Mouse (Mus musculus): ENCODE measurements at regions not wholly inside any gene's neighbourhood (a gene's known extent, or its start where the extent isn't known, plus 50 kb on each side); places are given as distances from the start of the nearest gene placed in this dataset.

GRCm38 (mm10) chrX:163302697-163303096 lies 246.8 kb downstream of the Grpr start:
- Histone ChIP-seq H3K4me1 (replicated peaks) (no peaks in the 10 kb centered on the region), H3K36me3 (no peaks in the 10 kb centered on the region), H3K9me3 (no peaks in the 10 kb centered on the region), H3K27ac (no peak overlapping the region), H3K27me3 (peaks cover 22% of the 10 kb centered on the region), H3K4me2 (no peak overlapping the region), H3K4me3 (replicated peaks) (no peak overlapping the region), H3K9ac (replicated peaks) (no peak overlapping the region)
- ATAC-seq (ENCODE audit: insufficient number of reproducible peaks, insufficient read depth, low FRiP score, low TSS enrichment, low read depth) = no peak
- 81% methylated on average over 4 of the region's 4 CpGs for WGBS

- Histone ChIP-seq H3K36me3 (no peaks in the 10 kb centered on the region), H3K4me1 (replicated peaks) (no peaks in the 10 kb centered on the region), H3K27me3 (peaks cover 22% of the 10 kb centered on the region), H3K4me3 (replicated peaks) (no peak overlapping the region), H3K27ac (no peak overlapping the region), H3K9me3 (no peaks in the 10 kb centered on the region), H3K9ac (replicated peaks) (no peak overlapping the region), H3K4me2 (no peak overlapping the region)
- 81% methylated on average over 6 of the region's 6 CpGs for WGBS
- ATAC-seq (ENCODE audit: insufficient number of reproducible peaks, insufficient read depth, low FRiP score, low TSS enrichment, low read depth) = no peak
Observed at GRCm38 (mm10) chrX:163301045-163301444, 248.4 kb downstream of the Grpr start.

GRCm38 (mm10) chrX:163296956-163297628 lies 252.4 kb downstream of the Grpr start:
- WGBS = 37% methylated on average over 8 of the region's 8 CpGs
- H3K9me3 ChIP-seq = no peaks in the 10 kb centered on the region
- peak; percentile 66; the same call in 1 of the 2 replicates for ATAC-seq (ENCODE audit: insufficient number of reproducible peaks, insufficient read depth, low FRiP score, low TSS enrichment, low read depth)
- peaks cover 32% of the 10 kb centered on the region for H3K27me3 ChIP-seq
- H3K4me1 ChIP-seq (replicated peaks) = no peaks in the 10 kb centered on the region
- H3K9ac ChIP-seq (replicated peaks) = no peak overlapping the region
- H3K36me3 ChIP-seq = no peaks in the 10 kb centered on the region
- no peak overlapping the region for H3K4me3 ChIP-seq (replicated peaks)
- H3K27ac ChIP-seq = no peak overlapping the region
- no peak overlapping the region for H3K4me2 ChIP-seq

GRCm38 (mm10) chrX:163261248-163261647 lies 288.2 kb downstream of the Grpr start:
- ATAC-seq (ENCODE audit: insufficient number of reproducible peaks, insufficient read depth, low FRiP score, low TSS enrichment, low read depth) = no peak

GRCm38 (mm10) chrX:163253048-163253447 lies 288.6 kb upstream of the S100g start:
- 42% methylated on average over 2 of the region's 2 CpGs for WGBS
- ATAC-seq (ENCODE audit: insufficient number of reproducible peaks, insufficient read depth, low FRiP score, low TSS enrichment, low read depth) = no peak
- H3K27me3 ChIP-seq = peaks cover 23% of the 10 kb centered on the region

More at GRCm38 (mm10) chrX:163261248-163261647, 288.2 kb downstream of the Grpr start:
- H3K27ac ChIP-seq = no peak overlapping the region
- H3K4me1 ChIP-seq (replicated peaks) = no peaks in the 10 kb centered on the region
- no peak overlapping the region for H3K4me2 ChIP-seq
- no peak overlapping the region for H3K9ac ChIP-seq (replicated peaks)
- 92% methylated on average over 2 of the region's 2 CpGs for WGBS
- no peak overlapping the region for H3K4me3 ChIP-seq (replicated peaks)
- H3K9me3 ChIP-seq = no peaks in the 10 kb centered on the region
- H3K27me3 ChIP-seq = peaks cover 11% of the 10 kb centered on the region
- no peaks in the 10 kb centered on the region for H3K36me3 ChIP-seq

GRCm38 (mm10) chrX:163205260-163205659 lies 240.9 kb upstream of the S100g start:
- H3K27me3 ChIP-seq = peaks cover 8% of the 10 kb centered on the region; the same call in 1 of the 2 replicates
- WGBS = 88% methylated on average over 2 of the region's 2 CpGs
- H3K4me1 ChIP-seq (replicated peaks) = no peaks in the 10 kb centered on the region
- no peak for ATAC-seq (ENCODE audit: insufficient number of reproducible peaks, insufficient read depth, low FRiP score, low TSS enrichment, low read depth)
- no peak overlapping the region for H3K9ac ChIP-seq (replicated peaks)
- no peaks in the 10 kb centered on the region for H3K36me3 ChIP-seq
- H3K9me3 ChIP-seq = no peaks in the 10 kb centered on the region
- no peak overlapping the region for H3K4me2 ChIP-seq
- no peak overlapping the region for H3K4me3 ChIP-seq (replicated peaks)
- H3K27ac ChIP-seq = no peak overlapping the region

More at GRCm38 (mm10) chrX:163253048-163253447, 288.6 kb upstream of the S100g start:
- H3K9ac ChIP-seq (replicated peaks) = no peak overlapping the region
- H3K36me3 ChIP-seq = no peaks in the 10 kb centered on the region
- H3K4me3 ChIP-seq (replicated peaks) = no peak overlapping the region
- H3K9me3 ChIP-seq = no peaks in the 10 kb centered on the region
- H3K4me1 ChIP-seq (replicated peaks) = no peaks in the 10 kb centered on the region
- H3K4me2 ChIP-seq = no peak overlapping the region
- H3K27ac ChIP-seq = no peak overlapping the region

- Histone ChIP-seq H3K4me3 (replicated peaks) (no peak overlapping the region), H3K36me3 (no peaks in the 10 kb centered on the region), H3K27me3 (peaks cover 12% of the 10 kb centered on the region), H3K4me1 (replicated peaks) (no peaks in the 10 kb centered on the region), H3K27ac (no peak overlapping the region), H3K9ac (replicated peaks) (no peak overlapping the region), H3K4me2 (no peak overlapping the region), H3K9me3 (no peaks in the 10 kb centered on the region)
- 94% methylated on average over 1 of the region's 1 CpGs for WGBS
- ATAC-seq (ENCODE audit: insufficient number of reproducible peaks, insufficient read depth, low FRiP score, low TSS enrichment, low read depth) = no peak
Observed at GRCm38 (mm10) chrX:163203446-163203845, 239.0 kb upstream of the S100g start.

GRCm38 (mm10) chrX:163181588-163181987 lies 217.2 kb upstream of the S100g start:
- H3K4me3 ChIP-seq (replicated peaks) = no peak overlapping the region
- ATAC-seq (ENCODE audit: insufficient number of reproducible peaks, insufficient read depth, low FRiP score, low TSS enrichment, low read depth) = no peak
- 95% methylated on average over 3 of the region's 3 CpGs for WGBS

GRCm38 (mm10) chrX:163164810-163165209 lies 200.4 kb upstream of the S100g start:
- Histone ChIP-seq H3K27me3 (peaks cover 8% of the 10 kb centered on the region; the same call in 1 of the 2 replicates), H3K9ac (replicated peaks) (no peak overlapping the region), H3K4me3 (replicated peaks) (no peak overlapping the region), H3K36me3 (no peaks in the 10 kb centered on the region), H3K4me1 (replicated peaks) (no peaks in the 10 kb centered on the region), H3K4me2 (no peak overlapping the region), H3K9me3 (0 out of 2 replicates have a peak, but pooled peaks cover 5% of the 10 kb centered on the region), H3K27ac (no peak overlapping the region)
- no peak for ATAC-seq (ENCODE audit: insufficient number of reproducible peaks, insufficient read depth, low FRiP score, low TSS enrichment, low read depth)
- WGBS = 90% methylated on average over 2 of the region's 2 CpGs

More at GRCm38 (mm10) chrX:163181588-163181987, 217.2 kb upstream of the S100g start:
- no peaks in the 10 kb centered on the region for H3K4me1 ChIP-seq (replicated peaks)
- H3K9ac ChIP-seq (replicated peaks) = no peak overlapping the region
- H3K36me3 ChIP-seq = no peaks in the 10 kb centered on the region
- no peak overlapping the region for H3K27ac ChIP-seq
- no peak overlapping the region for H3K4me2 ChIP-seq
- H3K27me3 ChIP-seq = peaks cover 3% of the 10 kb centered on the region
- H3K9me3 ChIP-seq = no peaks in the 10 kb centered on the region

- H3K4me3 ChIP-seq (replicated peaks) = no peak overlapping the region
- H3K4me1 ChIP-seq (replicated peaks) = no peaks in the 10 kb centered on the region
- H3K27me3 ChIP-seq = peaks cover 27% of the 10 kb centered on the region
- H3K4me2 ChIP-seq = no peak overlapping the region
- H3K36me3 ChIP-seq = no peaks in the 10 kb centered on the region
- ATAC-seq (ENCODE audit: insufficient number of reproducible peaks, insufficient read depth, low FRiP score, low TSS enrichment, low read depth) = no peak
- WGBS = 70% methylated on average over 5 of the region's 5 CpGs
- no peak overlapping the region for H3K27ac ChIP-seq
- no peak overlapping the region for H3K9ac ChIP-seq (replicated peaks)
- H3K9me3 ChIP-seq = no peaks in the 10 kb centered on the region
Observed at GRCm38 (mm10) chrX:163155251-163155650, 190.9 kb upstream of the S100g start.

GRCm38 (mm10) chrX:163151970-163152369 lies 187.6 kb upstream of the S100g start:
- no peaks in the 10 kb centered on the region for H3K36me3 ChIP-seq
- H3K9ac ChIP-seq (replicated peaks) = no peak overlapping the region
- ATAC-seq (ENCODE audit: insufficient number of reproducible peaks, insufficient read depth, low FRiP score, low TSS enrichment, low read depth) = no peak
- H3K4me2 ChIP-seq = no peak overlapping the region
- peaks cover 17% of the 10 kb centered on the region; the same call in 1 of the 2 replicates for H3K27me3 ChIP-seq
- no peak overlapping the region for H3K4me3 ChIP-seq (replicated peaks)
- H3K4me1 ChIP-seq (replicated peaks) = no peaks in the 10 kb centered on the region
- no peak overlapping the region for H3K27ac ChIP-seq
- no peaks in the 10 kb centered on the region for H3K9me3 ChIP-seq
- WGBS = 58% methylated on average over 2 of the region's 2 CpGs

- no peaks in the 10 kb centered on the region for H3K27me3 ChIP-seq
- 64% methylated on average over 3 of the region's 3 CpGs for WGBS
- no peak for ATAC-seq (ENCODE audit: insufficient number of reproducible peaks, insufficient read depth, low FRiP score, low TSS enrichment, low read depth)
Observed at GRCm38 (mm10) chrX:163144475-163144874, 180.1 kb upstream of the S100g start.

More at GRCm38 (mm10) chrX:163144475-163144874, 180.1 kb upstream of the S100g start:
- H3K4me1 ChIP-seq (replicated peaks) = no peaks in the 10 kb centered on the region
- H3K4me2 ChIP-seq = no peak overlapping the region
- H3K36me3 ChIP-seq = no peaks in the 10 kb centered on the region
- no peak overlapping the region for H3K9ac ChIP-seq (replicated peaks)
- H3K27ac ChIP-seq = no peak overlapping the region
- H3K4me3 ChIP-seq (replicated peaks) = no peak overlapping the region
- no peaks in the 10 kb centered on the region for H3K9me3 ChIP-seq
